Mouse (Mus musculus) limb, embryonic 11.5 days (tissue): ENCODE results near the gene Cog1. TPM values are rescaled to one million over a fixed set of nuclear protein-coding genes. Genes with fewer than 3 reads are reported as not detected.

Experiments
- ATAC-seq: fragments of 200-750 bp; cut with Nextera tagmentation; 2 replicates; pipeline ENCODE4 v1.8.0; 2017; ENCODE audit warnings: low read depth; ENCODE audit not compliant: insufficient number of reproducible peaks, low FRiP score, low TSS enrichment
- DNase-seq: peaks from one replicate; pipeline ENCODE4 v3.0.0-alpha.2; 2015; ENCODE audit warnings: low spot score
- H3K27ac ChIP-seq: fragments of 300-500 bp; sonication (generic); replicated peaks from 2 replicates; pipeline ENCODE4 v1.5.1; 2014; ENCODE audit warnings: low read depth, mild to moderate bottlenecking, low read length
- H3K27me3 ChIP-seq: fragments of 300-500 bp; sonication (generic); 2 replicates; pipeline ENCODE4 v1.6.1; 2014; ENCODE audit warnings: mild to moderate bottlenecking, low read length, mixed read lengths; ENCODE audit not compliant: control insufficient read depth, insufficient read depth
- H3K36me3 ChIP-seq: fragments of 300-500 bp; sonication (generic); 2 replicates; pipeline ENCODE4 v1.6.1; 2014; ENCODE audit warnings: mild to moderate bottlenecking, low read length, moderate library complexity, mixed read lengths; ENCODE audit not compliant: control insufficient read depth, insufficient read depth
- H3K4me1 ChIP-seq: fragments of 300-500 bp; sonication (generic); 2 replicates; pipeline ENCODE4 v1.6.1; 2014; ENCODE audit warnings: low read length, mixed read lengths; ENCODE audit not compliant: control insufficient read depth, insufficient read depth
- H3K4me2 ChIP-seq: fragments of 300-500 bp; sonication (generic); 2 replicates; pipeline ENCODE4 v1.6.1; 2014; ENCODE audit warnings: low read depth, mild to moderate bottlenecking, moderate library complexity; ENCODE audit not compliant: severe bottlenecking
- H3K4me3 ChIP-seq: fragments of 300-500 bp; sonication (generic); 2 replicates; pipeline ENCODE4 v1.5.1; 2014; ENCODE audit warnings: low read depth, low read length
- H3K9ac ChIP-seq: fragments of 300-500 bp; sonication (generic); 2 replicates; pipeline ENCODE4 v1.6.1; 2014; ENCODE audit warnings: mild to moderate bottlenecking, low read length
- H3K9me3 ChIP-seq: fragments of 300-500 bp; sonication (generic); 2 replicates; pipeline ENCODE4 v1.6.1; 2016; ENCODE audit warnings: low read length; ENCODE audit not compliant: control insufficient read depth
- WGBS: fragments of 180-500 bp; shearing (Covaris S2); extraction: QIAGEN DNeasy Blood & Tissue Kit; methylation state at CpG from one replicate; pipeline ENCODE4 v1.1.7; 2014; 5-methylcytosine and 5-hydroxymethylcytosine counted together
- polyA plus RNA-seq: library from polyadenylated mRNA; unstranded; fragments of >200 nt; fragmentation: Nextera tagmentation; extraction: Ambion mirVana; gene quantifications from 2 replicates; pipeline ENCODE4 v1.2.1, GENCODE M21; 2014

Gene Cog1
- polyA plus RNA-seq, 1 experiment from 2014 or later = 30.6 TPM

- ATAC-seq = no peak
- Histone ChIP-seq H3K4me1 (no peaks in the 10 kb centered on the region), H3K9ac (0 out of 2 replicates have a peak overlapping the region, but pooled peaks have one; percentile 37), H3K9me3 (no peaks in the 10 kb centered on the region), H3K4me2 (peak overlapping the region; percentile 29), H3K4me3 (no peak overlapping the region), H3K27me3 (no peaks in the 10 kb centered on the region), H3K36me3 (no peaks in the 10 kb centered on the region), H3K27ac (no peak overlapping the region)
- DNase-seq = peak; percentile 82
- WGBS = 14% methylated on average over 24 of the region's 24 CpGs
Observed at GRCm38 (mm10) chr11:113611664-113612611, 37.0 kb upstream of the Cog1 start.

DNA sequence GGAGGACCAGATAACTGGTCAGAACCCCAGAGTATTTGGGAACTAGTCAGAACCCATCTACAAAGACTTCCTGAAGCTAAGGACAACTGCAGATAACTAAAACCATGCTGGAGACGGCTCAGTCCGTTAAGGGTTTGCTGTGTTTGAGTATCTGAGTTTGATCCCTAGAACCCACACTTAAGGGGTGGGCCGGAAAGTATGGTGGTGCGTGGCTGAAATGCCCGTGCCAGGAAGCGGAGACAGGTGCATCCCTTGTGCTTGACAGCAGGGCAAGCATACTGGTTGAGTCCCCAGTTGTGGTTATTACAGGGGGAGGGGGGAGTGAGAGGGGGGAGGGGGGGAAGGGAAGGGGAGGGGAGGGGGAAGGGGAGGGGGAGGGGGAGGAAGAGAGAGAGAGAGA is 34.5 kb upstream of the Cog1 start:
- WGBS = 77% methylated on average over 6 of the region's 6 CpGs
- Histone ChIP-seq H3K27ac (no peak overlapping the region), H3K4me2 (no peak overlapping the region), H3K36me3 (no peaks in the 10 kb centered on the region), H3K9ac (no peak overlapping the region), H3K4me3 (no peak overlapping the region), H3K9me3 (no peaks in the 10 kb centered on the region), H3K4me1 (peaks cover 12% of the 10 kb centered on the region), H3K27me3 (peaks cover 14% of the 10 kb centered on the region)
- ATAC-seq = no peak
- DNase-seq = no peak

GRCm38 (mm10) chr11:113617132-113617911 is 31.6 kb upstream of the Cog1 start:
- peaks cover 13% of the 10 kb centered on the region for H3K4me1 ChIP-seq
- H3K36me3 ChIP-seq = no peaks in the 10 kb centered on the region
- no peak overlapping the region for H3K4me3 ChIP-seq
- DNase-seq (peak; percentile 83), ATAC-seq (no peak)
- WGBS = 54% methylated on average over 14 of the region's 14 CpGs
- H3K27me3 ChIP-seq = peaks cover 32% of the 10 kb centered on the region
- no peak overlapping the region for H3K4me2 ChIP-seq
- no peaks in the 10 kb centered on the region for H3K9me3 ChIP-seq
- no peak overlapping the region for H3K27ac ChIP-seq
- H3K9ac ChIP-seq = no peak overlapping the region

DNA sequence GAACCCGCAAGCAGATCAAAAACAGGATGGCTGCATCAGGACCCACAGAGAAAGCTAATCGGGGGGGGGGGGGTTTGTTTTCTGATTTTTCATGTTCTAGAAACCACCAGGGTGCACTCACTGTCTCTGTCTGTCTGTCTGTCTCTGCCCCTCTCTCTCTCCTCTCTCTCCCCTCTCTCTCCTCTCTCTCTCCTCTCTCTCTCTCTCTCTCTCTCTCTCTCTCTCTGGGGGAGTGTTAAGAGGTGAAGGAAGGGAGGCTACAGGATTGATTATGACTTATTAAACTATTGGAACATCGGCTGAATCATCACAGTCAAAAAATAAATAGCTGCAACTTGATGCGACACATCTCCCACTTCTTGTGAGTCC is 30.7 kb upstream of the Cog1 start:
- peak overlapping the region; percentile 98 for H3K4me2 ChIP-seq
- peaks cover 32% of the 10 kb centered on the region for H3K27me3 ChIP-seq
- no peaks in the 10 kb centered on the region for H3K9me3 ChIP-seq
- no peak overlapping the region for H3K9ac ChIP-seq
- ATAC-seq = no peak
- peak overlapping the region; percentile 45 for H3K4me3 ChIP-seq
- peaks cover 13% of the 10 kb centered on the region for H3K4me1 ChIP-seq
- H3K27ac ChIP-seq = no peak overlapping the region
- H3K36me3 ChIP-seq = no peaks in the 10 kb centered on the region
- 30% methylated on average over 4 of the region's 4 CpGs for WGBS
- DNase-seq = no peak

- H3K9ac ChIP-seq = peak within 1 kb of the TSS; percentile 62
- no peaks in the 10 kb centered on the region for H3K9me3 ChIP-seq
- H3K4me2 ChIP-seq = peak within 1 kb of the TSS; percentile 98
- peaks cover 13% of the 10 kb centered on the region for H3K4me1 ChIP-seq
- H3K4me3 ChIP-seq = peak within 1 kb of the TSS; percentile 45
- peaks cover 32% of the 10 kb centered on the region for H3K27me3 ChIP-seq
- DNase-seq (peak; percentile 85), ATAC-seq (peak; percentile 76; the same call in 1 of the 2 replicates)
- no peak within 1 kb of the TSS for H3K27ac ChIP-seq
- no peaks in the 10 kb centered on the region for H3K36me3 ChIP-seq
- under 1% methylated on average over 54 of the region's 54 CpGs for WGBS
Observed at GRCm38 (mm10) chr11:113618672-113619419, 30.1 kb upstream of the Cog1 start, which contains the start of gene Sstr2. Gene Sstr2 (plus strand): TSS chr11:113619342.

- peak; percentile 52; the same call in 1 of the 2 replicates for ATAC-seq
- no peak for DNase-seq
- Histone ChIP-seq H3K9me3 (no peaks in the 10 kb centered on the region), H3K4me1 (peaks cover 13% of the 10 kb centered on the region), H3K27ac (no peak overlapping the region), H3K36me3 (no peaks in the 10 kb centered on the region), H3K27me3 (peaks cover 32% of the 10 kb centered on the region), H3K9ac (peak overlapping the region; percentile 62), H3K4me2 (peak overlapping the region; percentile 98), H3K4me3 (peak overlapping the region; percentile 45)
- 2% methylated on average over 31 of the region's 31 CpGs for WGBS
Observed at GRCm38 (mm10) chr11:113619420-113620080, 29.4 kb upstream of the Cog1 start.

- peaks cover 32% of the 10 kb centered on the region for H3K27me3 ChIP-seq
- no peaks in the 10 kb centered on the region for H3K9me3 ChIP-seq
- H3K9ac ChIP-seq = no peak overlapping the region
- no peak for DNase-seq
- H3K27ac ChIP-seq = no peak overlapping the region
- no peak for ATAC-seq
- no peak overlapping the region for H3K4me2 ChIP-seq
- no peaks in the 10 kb centered on the region for H3K36me3 ChIP-seq
- H3K4me1 ChIP-seq = peaks cover 13% of the 10 kb centered on the region
- 53% methylated on average over 2 of the region's 2 CpGs for WGBS
- H3K4me3 ChIP-seq = no peak overlapping the region
Observed at GRCm38 (mm10) chr11:113621001-113621400, 28.0 kb upstream of the Cog1 start.
